In the genomic region with DNA sequence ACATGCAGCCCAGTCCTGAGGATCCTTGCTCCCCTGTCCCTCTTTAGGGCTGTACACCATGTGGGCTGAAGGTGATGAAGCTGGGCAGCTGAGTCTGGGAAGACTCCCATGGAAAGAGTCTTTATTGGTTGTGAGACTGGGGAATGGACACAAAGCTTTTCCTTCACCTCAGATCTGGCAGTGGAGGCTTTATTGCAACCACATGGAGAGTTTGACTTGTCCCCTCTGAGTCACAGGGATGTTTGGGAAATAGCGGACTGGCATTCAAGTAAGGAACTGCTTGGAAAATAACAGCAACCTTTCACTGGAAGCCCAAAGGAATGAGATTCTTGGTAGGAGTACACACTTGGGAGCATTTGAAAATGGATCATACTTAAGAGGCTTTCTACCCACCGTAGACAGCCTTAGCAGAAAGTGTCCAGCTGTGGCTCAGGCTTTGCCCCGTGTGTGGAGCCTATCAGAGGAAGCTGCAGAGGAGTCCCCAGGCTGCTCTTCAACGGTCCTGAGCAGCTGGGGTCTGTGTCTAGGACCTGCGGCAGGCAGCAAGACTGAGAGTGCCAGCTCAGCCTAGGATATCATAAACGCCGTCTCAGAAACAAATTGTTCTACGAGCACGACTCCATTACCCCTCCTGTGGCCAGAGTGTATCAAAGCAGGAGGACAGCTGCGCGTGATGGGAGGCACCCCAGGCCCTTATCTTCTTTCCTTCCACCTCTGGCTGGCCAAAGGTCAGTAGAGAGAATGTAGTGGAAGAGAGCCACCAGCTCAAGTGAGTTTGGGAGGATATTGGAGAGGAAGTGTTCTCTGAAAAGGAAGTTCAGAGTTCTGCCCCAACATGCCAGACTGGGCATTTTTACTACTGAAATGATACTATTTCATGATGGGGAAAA, we compare ENCODE assay signal across 11 mouse cellular contexts. TPM values are rescaled to one million over a fixed set of nuclear protein-coding genes. Genes with fewer than 3 reads are reported as not detected.
DNase-seq lines count a peak whose midpoint lies in the region; ATAC-seq and TF ChIP-seq lines count a peak whose summit lies in the region.
"Had no signal": no experiment of that assay in that cellular context is flagged by ENCODE, and none has a peak within 500 bp of the region (broad histone marks: within the 10 kb centered on the region; RNA-seq: fewer than 3 reads in every experiment).

No protein-coding gene starts in this region.

- peak; percentile 29; the same call in 1 of the 2 replicates for TF ChIP-seq CTCF in kidney, postnatal 0 days (IDR thresholded peaks at IDR 0.05; ENCODE audit: low read depth)
- TF ChIP-seq CTCF in bone marrow, adult 2 months (IDR thresholded peaks at IDR 0.05; ENCODE audit: control insufficient read depth, insufficient read depth, low read length) = no peak

- H3K27ac ChIP-seq in kidney, postnatal 0 days = no peak overlapping the region
- H3K27ac ChIP-seq in bone marrow, adult 2 months (ENCODE audit: control insufficient read depth, insufficient read depth, low read depth, low read length, poor library complexity) = peak overlapping the region; percentile 6; the same call in 1 of the 2 replicates
- H3K27ac ChIP-seq: midbrain, embryonic 15.5 days had no signal

- WGBS in kidney, postnatal 0 days = 25% methylated on average over 11 of the region's 11 CpGs
- WGBS in bone marrow, adult 2 months = 15% methylated on average over 11 of the region's 11 CpGs

- no peak overlapping the region for H3K9ac ChIP-seq in kidney, postnatal 0 days (ENCODE audit: low read depth, low read length)
- H3K9ac ChIP-seq: midbrain, embryonic 15.5 days had no signal

- no peak for ATAC-seq in kidney, postnatal 0 days (replicated peaks; ENCODE audit: low FRiP score, low read depth)
- ATAC-seq in megakaryocyte, adult 5-6 weeks (ENCODE audit: poor library complexity, severe bottlenecking) = peak; percentile 72
- ATAC-seq: midbrain, embryonic 15.5 days had no signal

- DNase-seq in kidney, postnatal 0 days (ENCODE audit: low spot score) = peak; percentile 29
- no peak for DNase-seq in kidney, adult 8-10 months
- peak; percentile 37 to 40 for DNase-seq in heart, postnatal 36 days
- no peak for DNase-seq in left cerebral cortex, postnatal 36 days (ENCODE audit: low spot score in 2 of 2)
- DNase-seq in layer of hippocampus, postnatal 14 days (ENCODE audit: low spot score in 2 of 2) = no peak
- DNase-seq in cerebellum, postnatal 4 days (ENCODE audit: low spot score in 2 of 2) = no peak

- H3K36me3 ChIP-seq in kidney, postnatal 0 days (ENCODE audit: insufficient read depth, low read length) = no peaks in the 10 kb centered on the region
- H3K36me3 ChIP-seq: midbrain, embryonic 15.5 days had no signal

- intact Hi-C loops in heart, postnatal 36 days (cut with DNase I) = no loop called here
- intact Hi-C loops in left cerebral cortex, postnatal 36 days (cut with DNase I) = no loop called here

- H3K27me3 ChIP-seq in kidney, postnatal 0 days (ENCODE audit: insufficient read depth, low read length) = no peaks in the 10 kb centered on the region
- H3K27me3 ChIP-seq: midbrain, embryonic 15.5 days had no signal

- no peak overlapping the region for H3K4me3 ChIP-seq in kidney, postnatal 0 days (replicated peaks; ENCODE audit: low read depth, low read length)
- no peak overlapping the region for H3K4me3 ChIP-seq in bone marrow, adult 2 months (replicated peaks; ENCODE audit: control insufficient read depth, low read depth, low read length)
- H3K4me3 ChIP-seq: midbrain, embryonic 15.5 days had no signal

- H3K9me3 ChIP-seq in kidney, postnatal 0 days (replicated peaks; ENCODE audit: low read length) = no peaks in the 10 kb centered on the region
- H3K9me3 ChIP-seq: midbrain, embryonic 15.5 days had no signal

- TF ChIP-seq POLR2A in bone marrow, adult 2 months (IDR thresholded peaks at IDR 0.05; ENCODE audit: borderline replicate concordance, control insufficient read depth, low read depth, low read length) = no peak

- H3K4me2 ChIP-seq in kidney, postnatal 0 days (ENCODE audit: low read length) = no peak overlapping the region
- H3K4me2 ChIP-seq: midbrain, embryonic 15.5 days had no signal

- H3K4me1 ChIP-seq in kidney, postnatal 0 days (replicated peaks; ENCODE audit: insufficient read depth, low read length) = no peaks in the 10 kb centered on the region
- H3K4me1 ChIP-seq in bone marrow, adult 2 months (ENCODE audit: control insufficient read depth, insufficient read depth, low read length) = no peaks in the 10 kb centered on the region; the same call in 1 of the 2 replicates
- H3K4me1 ChIP-seq: midbrain, embryonic 15.5 days had no signal

RNA-seq across cellular contexts. Expression of gene Fam102b, which starts 23.9 kb away (rescaled TPM):
- 6.1 and 8.1 TPM in 2 replicates for polyA plus RNA-seq in kidney, postnatal 0 days (2015; fragmentation: Nextera tagmentation; extraction: Ambion mirVana)
- polyA plus RNA-seq in bone marrow, adult 2 months (2011; ENCODE audit: insufficient read depth, insufficient read length, low replicate concordance, missing spikeins) = 3.7 and 4.3 TPM in 2 replicates
- 10 to 100 TPM; 11.2 to 15.7 TPM for total RNA-seq in heart, postnatal 36 days (2021)
- 30.7 and 33.5 TPM in 2 replicates for total RNA-seq in megakaryocyte, adult 5-6 weeks (2015)
- 41.3 and 42.0 TPM in 2 replicates for total RNA-seq in megakaryocyte, adult 5-6 weeks (2017)
- total RNA-seq in left cerebral cortex, postnatal 36 days (2021) = 10 to 100 TPM; 33.3 to 36.6 TPM
- 10 to 100 TPM; 41.6 to 41.9 TPM for total RNA-seq in layer of hippocampus, postnatal 14 days (2021)

RNA-seq across cellular contexts. Expression of gene Slc25a54, which starts 29.0 kb away (rescaled TPM):
- not detected in 2 replicates for polyA plus RNA-seq in kidney, postnatal 0 days (2015; fragmentation: Nextera tagmentation; extraction: Ambion mirVana)
- not detected in 2 replicates for polyA plus RNA-seq in bone marrow, adult 2 months (2011; ENCODE audit: insufficient read depth, insufficient read length, low replicate concordance, missing spikeins)
- total RNA-seq in heart, postnatal 36 days (2021) = not detected
- not detected in 2 replicates for total RNA-seq in megakaryocyte, adult 5-6 weeks (2015)
- total RNA-seq in megakaryocyte, adult 5-6 weeks (2017) = not detected in 2 replicates
- total RNA-seq in left cerebral cortex, postnatal 36 days (2021) = not detected
- not detected for total RNA-seq in layer of hippocampus, postnatal 14 days (2021)
- total RNA-seq: ES-E14 had no signal
- polyA plus RNA-seq: gonadal fat pad, adult 2 months; midbrain, embryonic 15.5 days had no signal

Comparison
In these comparisons a context has a peak if more than half of its experiments do, and no peak if none do; other contexts are left out.
1. DNase-seq: peak in kidney, postnatal 0 days (single experiment) and heart, postnatal 36 days (2 of 2); none in kidney, adult 8-10 months (0 of 2), left cerebral cortex, postnatal 36 days (0 of 2), layer of hippocampus, postnatal 14 days (0 of 2) and cerebellum, postnatal 4 days (0 of 2).